Mouse (Mus musculus) adrenal gland, postnatal 10 days (tissue): ENCODE data around the gene Plcb4. TPM values are rescaled to one million over a fixed set of nuclear protein-coding genes. Genes with fewer than 3 reads are reported as not detected.

Source experiments
- DNase-seq: peaks from one replicate; pipeline ENCODE4 v3.0.0; 2021; ENCODE audit warnings: mixed read lengths
- long read RNA-seq, 2 experiments: library from polyadenylated mRNA; stranded (forward); transcript quantifications; one replicate each; pipeline ENCODE4 v2.0.0; 2021
- total RNA-seq, 2 experiments: library from RNA; stranded (reverse); gene quantifications; 2 replicates each; pipeline ENCODE4 v1.2.3; 2021

The Plcb4 gene
- 10 to 100 TPM; 39.1 to 51.1 TPM for total RNA-seq
- long read RNA-seq, experiment 1, partial matches to known transcripts = 1 of 7 reads
- long read RNA-seq, experiment 1, other reads (novel, unspliced or antisense) = 5 of 7 reads
- long read RNA-seq, experiment 2, partial matches to known transcripts = 0 of 4 reads
- long read RNA-seq, experiment 2, other reads (novel, unspliced or antisense) = 4 of 4 reads

GRCm38 (mm10) chr2:135658486-135659390 lies at the start of gene Plcb4:
Gene Plcb4 (plus strand): TSS chr2:135659011.
- DNase-seq = peak; percentile 92

GRCm38 (mm10) chr2:135614651-135615261 lies 44.1 kb upstream of the Plcb4 start:
- no peak for DNase-seq

- no peak for DNase-seq
Measured at GRCm38 (mm10) chr2:135616090-135616489, 42.7 kb upstream of the Plcb4 start.

- DNase-seq = no peak
Measured at GRCm38 (mm10) chr2:135618551-135618950, 40.3 kb upstream of the Plcb4 start.

- DNase-seq = no peak
Measured at GRCm38 (mm10) chr2:135619956-135620355, 38.9 kb upstream of the Plcb4 start.

GRCm38 (mm10) chr2:135627821-135628220 lies 31.0 kb upstream of the Plcb4 start:
- DNase-seq = no peak

GRCm38 (mm10) chr2:135637227-135637626 lies 21.6 kb upstream of the Plcb4 start:
- no peak for DNase-seq

- DNase-seq = no peak
Measured at GRCm38 (mm10) chr2:135641002-135641401, 17.8 kb upstream of the Plcb4 start.

GRCm38 (mm10) chr2:135641636-135642035 lies 17.2 kb upstream of the Plcb4 start:
- DNase-seq = no peak

GRCm38 (mm10) chr2:135646226-135646625 lies 12.6 kb upstream of the Plcb4 start:
- no peak for DNase-seq

- DNase-seq = no peak
Measured at GRCm38 (mm10) chr2:135646654-135647053, 12.2 kb upstream of the Plcb4 start.

GRCm38 (mm10) chr2:135647985-135648384 lies 10.8 kb upstream of the Plcb4 start:
- DNase-seq = no peak

GRCm38 (mm10) chr2:135650885-135651284 lies 7.9 kb upstream of the Plcb4 start:
- DNase-seq = no peak

- no peak for DNase-seq
Measured at GRCm38 (mm10) chr2:135652040-135652439, 6.8 kb upstream of the Plcb4 start.

- DNase-seq = no peak
Measured at GRCm38 (mm10) chr2:135652451-135652850, 6.4 kb upstream of the Plcb4 start.

- DNase-seq = no peak
Measured at GRCm38 (mm10) chr2:135655948-135656347, 2.9 kb upstream of the Plcb4 start.

- DNase-seq = no peak
Measured at GRCm38 (mm10) chr2:135656586-135656985, 2.2 kb upstream of the Plcb4 start.

GRCm38 (mm10) chr2:135659391-135660180 lies 775 bp downstream of the Plcb4 start:
- DNase-seq = peak; percentile 77

GRCm38 (mm10) chr2:135660816-135661215 lies 2.0 kb downstream of the Plcb4 start:
- DNase-seq = no peak

GRCm38 (mm10) chr2:135663785-135664184 lies 5.0 kb downstream of the Plcb4 start:
- no peak for DNase-seq

- no peak for DNase-seq
Measured at GRCm38 (mm10) chr2:135667496-135667895, 8.7 kb downstream of the Plcb4 start.

- no peak for DNase-seq
Measured at GRCm38 (mm10) chr2:135672459-135673104, 13.8 kb downstream of the Plcb4 start.
